Mouse (Mus musculus) kidney, adult 8-10 months (tissue): ENCODE data around the gene Prkaca.
"Not testable (repeated sequence)": the region's sequence is repeated elsewhere in the genome, so short reads cannot be mapped to it uniquely, and the experiment has no call there.

Source experiments
- DNase-seq, 2 experiments: peaks; one replicate each; pipeline ENCODE4 v3.0.0; 2022

Gene Prkaca

DNA sequence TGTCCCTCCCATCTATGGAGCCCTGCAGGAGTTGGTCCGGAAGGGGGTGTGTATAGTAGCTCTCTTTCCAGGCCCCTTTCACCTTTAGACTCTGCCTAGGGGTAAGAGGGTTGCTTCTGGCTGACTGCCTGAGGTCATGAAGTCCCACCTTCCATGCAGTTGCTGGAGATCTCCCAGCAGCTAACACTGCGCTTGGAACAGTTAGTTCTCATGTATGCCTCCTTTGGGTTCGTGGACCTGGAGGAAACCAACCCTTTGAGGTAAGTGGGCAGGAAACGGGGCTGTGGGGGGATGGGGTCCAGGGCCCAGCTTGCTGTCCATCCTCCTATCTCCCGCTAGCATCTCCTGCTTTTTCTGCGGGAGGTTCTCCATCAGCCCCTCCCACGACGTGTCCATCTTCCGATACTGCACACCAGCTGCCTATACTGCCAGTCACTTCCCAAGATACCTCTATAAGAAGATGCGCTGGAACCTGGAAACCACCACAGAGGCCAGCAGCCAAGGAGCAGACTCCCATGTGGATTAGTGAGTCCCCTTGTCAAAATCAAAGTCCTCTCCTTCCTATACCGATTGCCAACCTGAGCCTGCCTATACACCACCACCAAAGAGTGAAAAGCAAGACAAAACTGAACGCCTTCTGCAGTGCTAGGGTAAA, 30.3 kb downstream of the Prkaca start:
- DNase-seq, result peak; percentile 65 to 67

DNA sequence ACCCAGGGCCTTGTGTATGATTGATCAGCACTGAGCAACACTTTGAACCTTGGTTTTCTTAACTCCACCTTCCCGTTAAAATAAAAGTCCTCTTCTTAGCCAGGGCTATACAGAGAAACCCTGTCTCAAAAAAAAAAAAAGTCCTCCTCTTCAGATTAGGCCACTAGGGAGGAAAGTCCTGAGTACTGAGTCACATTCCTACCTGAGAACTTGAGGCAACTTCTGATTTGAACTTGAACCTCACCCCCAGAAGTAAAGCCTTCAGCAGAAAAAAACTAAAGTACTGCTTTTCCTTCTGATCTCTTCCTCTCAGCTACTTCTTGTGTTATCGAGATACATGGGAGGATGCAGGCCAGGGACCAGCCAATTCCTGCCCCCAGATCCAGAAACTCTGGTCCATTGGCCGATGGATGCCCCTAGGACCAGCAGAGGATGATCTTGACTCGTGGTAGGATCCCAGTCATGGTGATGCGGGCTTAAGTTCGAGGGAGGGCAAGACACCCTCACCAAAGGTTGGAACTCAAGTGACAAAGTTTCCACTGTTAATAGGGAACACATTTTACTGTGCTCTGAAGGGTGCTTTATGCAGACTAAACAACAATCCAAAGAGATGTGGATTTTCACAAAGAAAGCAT, 30.9 kb downstream of the Prkaca start:
- DNase-seq, result no peak

- DNase-seq, result peak; percentile 96 to 97
Measured at GRCm38 (mm10) chr8:84004533-84005201, 31.9 kb downstream of the Prkaca start.

GRCm38 (mm10) chr8:84005502-84005901, 32.7 kb downstream of the Prkaca start:
- DNase-seq, result not testable (repeated sequence)

GRCm38 (mm10) chr8:84008362-84008761, 35.6 kb downstream of the Prkaca start:
- DNase-seq, result no peak

GRCm38 (mm10) chr8:84009876-84010275, 37.1 kb downstream of the Prkaca start:
- DNase-seq, result peak; percentile 88 to 94

GRCm38 (mm10) chr8:84010625-84011611, 38.1 kb downstream of the Prkaca start:
- DNase-seq, result peak; percentile 57 to 78

- DNase-seq, result peak; percentile 82 to 87
Measured at GRCm38 (mm10) chr8:84011705-84012498, 39.1 kb downstream of the Prkaca start, which contains the start of gene 2210011C24Rik. Gene 2210011C24Rik (minus strand): TSS chr8:84012171.

- DNase-seq, result peak in 1 of 2 experiments; percentile 61
Measured at GRCm38 (mm10) chr8:84012499-84013165, 39.8 kb downstream of the Prkaca start.

DNA sequence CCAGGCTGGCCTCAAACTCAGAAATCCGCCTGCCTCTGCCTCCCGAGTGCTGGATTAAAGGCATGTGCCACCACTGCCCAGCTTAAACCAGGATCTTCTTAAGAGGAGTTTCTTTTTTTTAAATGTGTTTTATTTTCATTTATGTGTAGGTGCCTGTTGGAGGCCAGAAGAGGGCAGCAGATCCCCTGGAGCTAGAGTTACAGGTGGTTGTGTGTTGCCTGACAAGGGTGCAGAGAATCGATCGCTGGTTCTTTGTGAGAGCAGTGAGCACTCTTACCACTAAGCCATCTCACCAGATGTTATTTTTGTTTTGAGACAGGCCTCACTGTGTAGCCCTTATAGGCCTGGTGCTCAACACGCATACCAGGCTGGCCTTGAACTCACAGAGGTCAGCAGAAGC, 43.0 kb downstream of the Prkaca start:
- no peak for DNase-seq

- no peak for DNase-seq
Measured at GRCm38 (mm10) chr8:84019738-84020137, 46.9 kb downstream of the Prkaca start.

DNA sequence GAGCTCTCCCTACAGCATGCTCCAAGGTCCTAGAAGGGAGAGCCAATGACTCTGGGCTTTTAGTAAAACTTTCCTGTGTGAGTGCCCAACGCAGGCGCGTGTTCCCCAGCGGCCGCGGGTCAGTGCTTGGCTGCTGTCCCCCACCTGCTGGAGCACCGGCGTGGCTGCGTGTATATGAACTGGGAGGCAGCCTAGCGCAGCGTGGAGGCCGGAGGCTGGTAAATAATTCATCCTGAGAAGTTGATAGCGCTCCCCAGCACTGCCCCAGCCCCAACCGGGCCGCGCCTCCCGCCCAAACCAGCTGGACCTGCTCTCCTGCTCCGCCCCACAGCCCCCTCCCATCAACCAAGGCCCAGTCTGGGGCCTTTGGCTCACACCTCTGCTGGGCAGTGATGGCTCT, 48.3 kb downstream of the Prkaca start, which contains the start of gene Palm3:
Gene Palm3 (plus strand): TSS at position 376 of the 400 bp plus-strand sequence.
- DNase-seq, result peak; percentile 78 to 86

- peak in 1 of 2 experiments; percentile 46 for DNase-seq
Measured at GRCm38 (mm10) chr8:84021569-84021968, 48.8 kb downstream of the Prkaca start.

DNA sequence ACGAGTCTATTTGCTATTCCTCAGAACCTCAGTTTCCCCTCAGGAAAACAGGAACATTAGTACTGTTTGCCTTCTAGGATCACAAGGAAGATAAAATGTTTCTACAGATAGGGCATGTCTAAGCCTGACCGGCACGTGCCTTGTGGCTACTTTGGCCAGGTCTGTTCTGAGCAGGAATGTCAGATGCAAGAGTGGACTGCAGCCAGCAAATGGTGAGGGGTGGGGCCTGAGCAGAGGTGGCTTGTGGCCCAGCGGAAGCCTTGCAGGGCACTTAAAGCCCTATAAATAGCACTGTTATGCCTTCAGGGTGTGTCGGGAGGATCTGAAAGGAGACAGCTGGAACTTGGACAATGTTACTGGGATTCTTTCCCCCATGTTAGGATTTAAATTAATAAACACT, 50.3 kb downstream of the Prkaca start:
- DNase-seq, result peak; percentile 89 to 90

GRCm38 (mm10) chr8:84023631-84024030, 50.8 kb downstream of the Prkaca start:
- DNase-seq, result peak; percentile 86 to 92

DNA sequence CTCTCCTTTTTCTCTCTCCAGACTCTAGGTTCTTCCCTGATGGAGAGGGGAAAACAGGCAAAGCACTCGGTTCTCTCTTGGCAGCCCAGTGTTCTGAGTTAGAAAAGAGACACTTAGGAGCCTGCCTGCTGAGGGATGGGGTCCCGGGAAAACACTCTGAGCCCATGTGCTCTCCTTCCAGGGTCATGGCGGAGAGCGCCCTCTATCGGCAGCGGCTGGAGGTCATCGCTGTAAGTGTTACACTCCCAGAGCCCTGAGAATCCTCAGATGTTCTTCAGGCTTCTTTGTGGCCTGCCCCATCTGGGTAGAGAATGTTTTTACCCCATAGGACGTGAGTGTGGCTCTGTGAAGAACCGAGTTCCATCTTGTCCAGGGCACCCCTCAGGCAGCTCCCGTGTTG, 51.4 kb downstream of the Prkaca start:
- DNase-seq, result peak; percentile 70 to 75

DNA sequence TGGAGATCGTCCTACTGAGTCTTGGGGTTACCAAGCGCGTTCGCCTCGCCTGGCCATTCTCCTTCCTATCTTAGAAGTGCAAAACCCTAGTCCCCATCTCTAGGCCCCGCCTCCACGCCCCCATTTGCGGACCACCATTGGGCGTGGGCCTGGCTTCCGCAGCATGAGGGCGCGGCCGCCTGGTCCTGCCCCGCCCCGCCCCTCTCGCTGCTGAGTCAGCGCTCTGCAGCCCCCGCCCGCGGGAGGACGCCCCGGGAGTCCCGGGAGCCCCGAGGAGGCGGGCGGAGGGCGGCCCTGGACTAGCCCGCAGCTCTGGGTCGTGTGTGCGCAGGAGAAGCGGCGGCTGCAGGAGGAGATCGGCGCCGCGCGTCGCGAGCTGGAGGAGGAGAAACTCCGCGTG, 53.1 kb downstream of the Prkaca start:
- no peak for DNase-seq

DNA sequence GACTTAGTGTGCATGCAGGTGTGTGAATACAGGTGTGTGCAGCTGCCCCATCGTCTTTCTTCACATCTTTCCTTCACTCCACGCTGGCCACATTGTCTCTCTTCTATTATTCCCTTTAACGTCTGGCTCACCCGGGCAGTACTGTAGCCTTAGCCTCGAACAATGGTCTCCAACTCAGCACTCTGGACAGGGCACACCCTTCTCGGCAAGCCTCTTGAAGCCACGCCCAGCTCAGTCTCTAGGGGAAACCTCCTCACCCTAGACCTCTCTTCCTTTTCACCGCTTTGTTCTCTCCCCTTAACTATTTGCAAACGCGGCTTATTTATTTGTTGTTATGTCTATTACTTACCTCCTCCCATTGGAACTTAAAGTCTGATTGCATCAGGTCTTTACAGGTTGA, 54.7 kb downstream of the Prkaca start:
- no peak for DNase-seq

- DNase-seq, result no peak
Measured at GRCm38 (mm10) chr8:84029272-84029671, 56.5 kb downstream of the Prkaca start.

DNA sequence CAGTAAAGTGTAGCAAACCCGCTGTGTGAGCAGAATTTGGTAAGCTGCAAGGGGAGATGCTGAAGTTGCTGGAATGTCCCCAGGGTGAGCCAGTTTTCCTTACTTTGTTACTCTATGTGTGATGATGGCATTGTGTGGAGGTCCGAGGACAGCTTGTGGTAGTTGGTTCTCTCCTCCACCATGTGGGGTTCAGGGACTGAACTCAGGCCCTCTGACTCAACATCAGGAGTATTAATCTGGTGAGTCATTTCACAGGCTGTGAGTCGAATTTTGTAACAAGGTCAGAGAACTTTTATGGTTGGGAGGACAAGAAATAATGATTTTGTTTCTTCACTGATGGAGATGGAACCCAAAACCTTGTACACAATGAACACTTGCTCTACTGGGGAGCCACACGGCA, 60.0 kb downstream of the Prkaca start:
- no peak for DNase-seq

DNA sequence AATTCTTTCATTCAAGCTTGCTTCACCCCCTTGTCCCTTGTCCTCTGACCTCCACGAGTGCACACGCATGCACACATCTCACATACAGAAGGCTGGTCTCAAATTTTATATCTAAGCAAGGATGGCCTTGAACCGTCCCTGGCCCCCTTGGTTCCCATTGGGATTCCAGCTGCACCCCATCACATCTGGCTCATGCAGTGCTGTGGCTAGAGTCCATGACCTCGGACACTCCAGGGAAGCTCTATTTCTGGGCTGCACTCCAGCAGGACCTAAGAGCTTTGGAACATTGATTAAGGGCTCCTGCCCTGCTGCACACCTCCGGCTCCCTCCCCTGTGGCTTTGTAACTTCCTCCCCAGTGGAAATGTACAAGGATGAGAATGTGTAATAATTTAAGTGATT, 65.2 kb downstream of the Prkaca start:
- DNase-seq, result peak in 1 of 2 experiments; percentile 38
